Mouse (Mus musculus): Measurements from ENCODE around the gene Anks1b.

Anks1b gene

DNA sequence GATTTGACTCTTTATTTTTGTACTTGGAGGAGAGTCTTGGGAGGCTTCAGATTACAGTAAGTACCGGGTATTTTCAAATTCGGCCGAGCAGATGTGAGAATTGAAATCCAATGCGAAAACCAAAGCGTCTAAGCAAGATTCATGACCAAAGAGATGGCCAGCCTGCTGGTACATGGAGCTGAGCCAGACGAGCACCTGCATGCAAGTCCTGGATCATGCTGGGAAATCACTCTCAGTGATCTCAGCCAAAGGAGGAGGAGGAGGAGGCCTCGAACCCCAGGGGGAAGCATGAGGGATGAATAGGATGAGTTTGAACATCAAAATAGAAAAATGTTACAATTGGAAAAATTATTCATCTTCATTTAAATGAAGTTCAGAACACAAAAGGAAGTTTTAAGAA lies 1087.1 kb downstream of the Anks1b start:
- CTCF ChIA-PET, result no interaction called here

DNA sequence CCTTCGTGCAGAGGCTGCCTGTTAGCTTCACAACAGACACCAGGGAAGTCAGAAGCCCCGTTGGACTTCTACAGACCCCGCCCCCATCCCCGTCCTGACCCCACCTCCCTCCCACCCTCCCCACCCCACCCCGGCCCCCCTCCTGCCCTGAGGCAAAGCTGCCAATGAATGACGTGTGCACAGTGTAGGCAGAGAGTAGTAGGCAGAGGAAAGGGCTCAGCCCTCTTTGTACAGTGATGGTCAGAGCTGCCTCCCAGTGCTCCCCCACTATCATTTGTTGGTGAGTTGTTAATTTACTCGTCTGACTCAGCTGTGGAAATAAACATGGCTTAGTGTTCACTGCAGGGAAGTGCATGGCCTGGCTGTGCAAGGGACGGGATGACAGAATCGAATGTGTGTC lies 1091.2 kb downstream of the Anks1b start:
- CTCF ChIA-PET, result no interaction called here

DNA sequence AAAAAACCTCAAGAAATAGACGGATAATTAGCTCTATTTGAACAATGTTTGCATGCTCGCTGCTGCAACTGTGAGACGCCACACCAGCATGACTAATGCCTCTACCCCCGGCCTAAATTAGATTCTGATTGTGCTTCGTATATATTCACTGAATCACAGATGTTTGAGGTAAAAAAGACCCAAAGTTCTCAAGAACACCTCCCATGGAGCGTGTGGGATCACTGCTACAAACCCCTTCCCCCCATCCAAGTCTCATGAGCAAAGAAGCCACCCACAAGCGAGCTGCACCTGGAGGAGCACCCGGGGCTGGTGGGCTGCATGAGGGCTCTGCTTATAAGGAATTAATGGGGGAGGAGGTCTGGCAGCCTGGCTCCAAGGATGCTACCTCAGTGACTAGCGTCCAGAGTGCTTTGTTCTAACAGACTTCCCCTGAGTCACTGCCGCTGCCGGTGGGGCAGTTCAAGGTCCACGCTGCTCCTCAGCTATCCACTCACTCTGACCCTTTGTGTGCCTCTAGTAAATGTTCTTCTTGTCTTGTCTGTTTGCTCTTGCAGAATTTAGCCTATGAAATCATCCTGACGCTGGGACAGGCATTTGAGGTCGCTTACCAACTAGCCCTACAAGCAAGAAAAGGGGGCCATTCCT lies 1092.5 kb downstream of the Anks1b start:
- CTCF ChIA-PET, result no interaction called here

DNA sequence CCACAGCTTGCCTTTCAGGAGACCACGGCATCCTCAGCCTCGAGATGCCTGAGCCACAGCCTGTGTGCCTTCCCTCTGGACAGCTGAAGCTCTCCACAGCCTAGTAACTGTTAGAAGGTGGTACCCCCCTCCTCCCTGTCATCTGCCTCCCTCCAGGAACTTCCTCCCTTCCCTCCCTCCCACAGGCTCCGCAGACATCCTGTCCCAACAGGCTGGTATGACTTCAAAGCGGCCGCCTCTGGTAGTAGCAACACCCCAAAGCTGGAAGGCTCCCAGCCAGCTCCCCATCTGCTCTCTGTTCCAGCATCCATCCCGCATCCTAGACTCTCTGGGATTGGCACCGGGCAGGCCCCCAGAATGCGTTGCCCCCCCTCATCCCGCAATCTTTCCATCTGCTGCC lies 1093.5 kb downstream of the Anks1b start:
- CTCF ChIA-PET, result no interaction called here

DNA sequence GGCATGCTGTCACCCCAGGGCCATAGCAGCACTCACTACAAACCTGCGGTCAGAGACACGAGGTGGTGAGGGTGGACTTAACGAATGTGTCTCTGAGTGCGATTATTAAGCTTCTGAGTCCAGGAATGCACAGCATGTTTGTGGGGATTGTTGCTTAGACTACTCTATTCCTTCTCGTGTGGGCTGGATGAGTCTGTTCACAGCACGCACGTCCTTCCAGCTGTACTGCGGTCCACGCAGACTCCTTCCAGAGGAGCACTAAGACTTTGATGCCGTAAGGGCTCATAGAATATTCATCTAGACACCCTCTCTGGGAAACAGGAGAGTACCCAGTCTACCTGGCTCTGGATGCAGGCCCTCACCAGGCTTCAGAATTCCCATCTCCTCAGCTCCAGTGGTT lies 1094.9 kb downstream of the Anks1b start:
- CTCF ChIA-PET, result no interaction called here

DNA sequence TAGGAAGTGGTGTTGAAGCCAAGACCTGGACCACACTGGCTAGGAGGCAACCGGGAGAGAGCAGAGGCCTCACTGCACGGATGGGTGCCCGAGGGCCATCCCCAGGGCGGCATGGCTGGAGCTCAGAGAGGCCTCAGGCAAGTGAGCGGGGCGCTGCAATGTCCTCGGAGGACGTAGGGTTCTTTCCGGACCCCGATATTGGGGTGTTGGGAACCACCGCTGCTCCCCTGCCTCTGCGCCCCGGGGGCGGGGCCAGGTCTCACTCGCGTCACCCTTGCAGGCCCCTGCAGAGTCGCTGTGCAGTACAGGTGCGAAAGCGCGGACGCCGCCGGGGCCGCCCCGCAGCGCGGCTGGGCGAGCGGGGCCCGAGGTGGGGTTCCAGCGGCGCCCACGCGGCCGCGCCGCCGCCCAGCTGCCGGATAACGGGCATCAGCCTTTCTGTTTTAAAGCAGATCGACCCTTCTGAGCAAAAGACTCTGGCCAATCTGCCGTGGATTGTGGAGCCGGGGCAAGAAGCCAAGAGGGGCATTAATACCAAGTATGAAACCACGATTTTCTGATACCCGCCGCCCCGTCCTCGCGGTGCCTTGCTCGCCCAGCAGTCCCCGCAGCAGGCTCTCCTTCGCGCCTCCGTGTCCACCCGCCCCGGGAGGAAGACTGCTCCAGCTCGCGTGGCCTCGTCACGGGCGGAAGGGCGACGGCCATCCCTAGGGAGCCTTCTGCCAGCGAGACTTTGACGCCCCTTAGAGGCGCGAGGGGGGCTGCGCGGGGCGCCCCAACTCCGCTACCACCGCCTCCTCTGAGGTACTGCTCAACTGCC lies 1096.3 kb downstream of the Anks1b start:
- CTCF ChIA-PET, result interaction anchor here (0.5 to 1.2 kb wide), 3 partner anchors 15 to 1249 kb away, joined by 3 to 12 read pairs (median 3); no protein-coding TSS in a partner anchor

DNA sequence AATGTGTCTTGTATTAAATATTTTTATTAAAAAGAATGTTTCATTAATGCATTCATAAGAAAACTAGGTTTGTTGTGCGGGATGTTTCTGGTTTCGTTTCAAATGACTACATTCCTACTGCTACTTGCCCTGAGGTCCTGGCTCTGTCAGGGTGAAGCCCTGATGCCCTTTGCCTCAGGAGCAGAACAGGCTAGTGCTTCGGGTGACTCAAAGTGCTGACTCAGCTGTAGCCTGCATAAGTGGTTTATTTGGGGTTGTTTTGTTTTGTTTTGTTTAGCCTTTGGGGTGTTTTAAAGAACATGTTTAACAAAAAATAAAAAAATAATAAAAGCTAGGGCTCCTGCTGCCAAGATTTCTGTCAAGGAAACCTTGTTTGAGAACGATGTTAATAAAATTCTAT lies 1097.3 kb downstream of the Anks1b start:
- CTCF ChIA-PET, result no interaction called here

DNA sequence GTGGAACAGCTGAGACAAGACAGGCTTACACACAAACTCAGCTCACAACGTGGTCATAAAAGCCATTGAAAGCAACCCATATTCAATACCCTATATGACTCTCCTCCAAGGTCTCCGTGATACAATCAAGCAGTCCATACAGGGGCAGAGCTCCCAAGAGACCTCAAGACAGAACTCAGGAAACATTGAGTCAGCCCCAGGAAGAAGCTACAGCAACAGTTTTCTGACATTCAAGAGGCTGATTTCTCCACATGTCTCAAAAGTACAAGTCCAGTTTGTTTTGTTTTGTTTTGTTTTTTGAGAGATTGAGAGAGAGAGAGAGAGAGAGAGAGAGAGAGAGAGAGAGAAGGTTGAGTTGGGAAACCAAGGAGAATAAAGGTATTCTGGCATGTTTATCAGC lies 1100.8 kb downstream of the Anks1b start:
- CTCF ChIA-PET, result no interaction called here

DNA sequence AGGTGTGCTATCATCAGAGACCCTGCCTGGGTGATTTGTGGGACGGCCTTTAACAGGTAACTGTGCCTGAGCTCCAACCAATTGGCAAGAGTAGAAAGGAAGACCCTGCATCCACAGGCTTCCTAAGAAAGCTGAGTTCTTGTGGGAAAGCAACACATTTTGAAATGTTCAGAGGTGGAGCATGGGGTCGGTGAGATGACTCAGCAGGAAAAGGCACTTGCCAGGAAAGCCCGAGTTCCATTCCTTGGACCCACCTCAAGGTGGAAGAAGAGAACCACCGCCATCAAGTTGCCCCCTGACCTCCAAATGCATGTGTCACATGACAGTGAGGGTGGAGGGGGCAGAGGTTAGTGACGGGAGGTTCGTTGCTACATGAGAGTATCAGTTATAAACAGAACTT lies 1101.2 kb downstream of the Anks1b start:
- CTCF ChIA-PET, result no interaction called here

DNA sequence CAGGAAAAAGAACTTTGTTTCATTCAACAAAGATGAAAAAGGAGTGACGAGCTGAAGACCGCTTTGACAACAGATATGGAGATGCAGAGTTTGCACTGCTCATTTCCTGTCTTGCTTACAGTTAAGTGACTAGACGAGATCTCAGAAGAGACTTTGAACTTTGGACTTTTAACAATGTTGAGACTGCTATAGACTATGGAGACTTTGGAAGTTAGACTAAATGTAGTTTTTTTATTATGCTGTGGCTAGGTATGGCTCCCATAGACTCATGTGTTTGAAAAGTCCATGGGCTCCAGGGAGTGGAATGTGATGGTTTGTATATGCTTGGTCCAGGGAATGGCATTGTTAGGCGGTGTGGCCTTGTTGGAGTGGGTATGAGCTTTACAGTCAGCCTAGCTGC lies 1108.5 kb downstream of the Anks1b start:
- CTCF ChIA-PET, result no interaction called here

DNA sequence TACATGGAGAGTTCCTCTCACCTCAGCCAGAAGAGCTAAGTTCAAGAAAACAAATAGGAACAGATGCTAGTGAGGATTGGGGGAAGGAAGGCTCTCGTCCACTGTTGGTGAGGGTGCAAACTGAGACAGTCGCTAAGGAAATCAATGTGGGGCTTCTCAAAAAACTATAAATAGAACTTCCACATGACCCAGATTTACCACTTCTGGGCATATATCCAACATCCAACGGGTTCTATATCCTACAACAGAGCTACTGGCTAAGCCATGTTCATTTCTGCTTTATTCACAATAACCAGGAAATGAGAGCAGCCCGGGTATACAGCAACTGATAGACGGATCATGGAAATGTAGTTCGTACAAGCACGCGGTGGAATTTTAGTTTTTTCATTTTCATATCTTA lies 1109.7 kb downstream of the Anks1b start:
- CTCF ChIA-PET, result no interaction called here

DNA sequence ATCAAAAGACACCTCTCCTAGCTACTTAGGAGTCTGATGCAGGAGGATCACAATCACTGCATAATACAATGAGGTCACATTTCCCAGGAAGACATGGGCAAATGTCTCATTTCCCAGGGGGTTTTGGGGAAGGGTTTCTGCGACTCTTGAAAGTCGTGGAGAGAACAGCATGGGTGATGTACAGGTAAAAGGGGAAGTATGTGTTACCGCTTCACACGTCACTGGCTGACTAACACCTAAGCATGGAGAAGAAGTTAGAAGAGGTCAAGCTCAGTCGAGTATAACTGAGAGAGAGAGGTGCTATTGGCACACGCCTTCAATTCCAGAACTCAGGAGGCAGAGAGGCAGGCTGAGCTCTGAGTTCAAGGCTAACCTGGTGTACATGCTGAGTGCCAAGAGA lies 1117.0 kb downstream of the Anks1b start:
- CTCF ChIA-PET, result no interaction called here

DNA sequence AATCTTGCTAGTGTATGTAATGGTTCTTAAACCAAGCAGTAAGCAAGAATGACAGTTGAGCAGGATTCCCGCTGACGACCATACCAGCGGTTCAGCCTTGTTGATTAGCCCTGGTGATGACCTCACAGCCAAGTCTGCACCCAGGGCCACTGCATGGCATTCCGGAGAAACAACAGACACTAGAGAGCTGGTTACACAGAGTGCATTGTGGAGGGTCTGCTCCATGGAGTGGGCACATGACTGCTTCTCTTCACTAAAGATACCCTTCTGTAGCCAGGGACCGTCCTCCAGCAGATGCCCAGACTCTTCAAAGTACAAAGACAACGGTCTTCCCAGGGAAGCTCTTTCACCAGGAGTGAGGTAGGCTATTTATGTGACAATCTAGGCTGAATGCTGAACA lies 1118.9 kb downstream of the Anks1b start:
- CTCF ChIA-PET, result interaction anchor here (0.5 kb wide), 1 partner anchor 278 kb away, joined by 6 read pairs; no protein-coding TSS in a partner anchor

DNA sequence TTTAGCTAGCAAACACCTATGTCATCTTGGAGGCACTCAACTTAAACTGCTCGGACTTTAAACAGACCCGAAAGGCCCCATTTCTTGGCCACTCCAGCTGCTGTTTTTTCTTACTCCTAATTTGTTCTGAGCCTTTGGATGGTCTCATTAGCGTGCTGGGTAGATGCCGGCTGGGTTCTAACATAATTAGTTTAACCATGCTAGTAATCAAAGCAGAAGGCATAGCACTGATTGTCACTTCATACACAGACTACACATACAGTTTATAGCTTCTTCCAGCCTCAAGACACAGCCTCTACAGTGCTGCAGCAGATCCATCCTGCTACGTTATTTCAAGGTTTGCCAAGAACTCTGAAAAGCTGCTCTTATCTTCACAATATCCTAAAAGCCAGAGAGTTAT lies 1120.6 kb downstream of the Anks1b start:
- CTCF ChIA-PET, result no interaction called here

DNA sequence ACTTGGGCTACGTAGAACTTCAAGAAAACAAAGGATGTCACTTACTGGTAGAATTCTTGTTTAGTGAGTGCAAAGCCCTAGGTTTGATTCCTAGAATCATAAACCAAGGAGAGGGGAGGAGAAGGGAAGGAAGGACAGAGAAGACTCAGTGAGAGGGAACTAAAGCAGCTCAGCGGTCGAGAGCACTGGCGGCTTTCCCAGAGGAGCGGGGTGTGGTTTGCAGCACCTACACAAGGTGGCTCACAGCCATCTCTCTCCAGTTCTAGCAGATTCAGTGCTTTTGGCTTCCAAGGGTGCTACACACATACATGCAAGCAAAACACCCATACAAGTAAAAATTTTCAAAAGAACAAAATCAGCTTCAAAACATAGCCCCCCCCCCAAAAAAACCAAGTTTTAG lies 1126.6 kb downstream of the Anks1b start:
- CTCF ChIA-PET, result no interaction called here

DNA sequence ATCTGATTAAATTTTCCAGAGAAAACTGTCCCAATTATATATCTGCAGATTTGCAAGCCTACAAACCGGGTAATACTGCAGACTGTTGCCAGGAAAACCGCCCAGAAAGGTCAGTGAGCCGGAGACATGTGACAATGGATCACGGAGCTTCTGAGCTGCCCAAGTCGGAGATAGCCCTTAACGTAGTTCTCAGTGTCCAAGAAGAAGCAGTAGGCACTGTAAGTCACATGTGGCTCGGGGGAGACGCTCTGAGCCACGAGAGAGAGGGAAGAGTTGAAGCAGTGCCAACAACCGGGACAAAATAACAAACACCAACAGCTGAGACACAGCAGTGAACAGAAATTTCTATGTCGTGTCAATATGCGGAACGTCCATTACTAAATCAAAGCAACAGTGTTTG lies 1128.1 kb downstream of the Anks1b start:
- CTCF ChIA-PET, result no interaction called here

DNA sequence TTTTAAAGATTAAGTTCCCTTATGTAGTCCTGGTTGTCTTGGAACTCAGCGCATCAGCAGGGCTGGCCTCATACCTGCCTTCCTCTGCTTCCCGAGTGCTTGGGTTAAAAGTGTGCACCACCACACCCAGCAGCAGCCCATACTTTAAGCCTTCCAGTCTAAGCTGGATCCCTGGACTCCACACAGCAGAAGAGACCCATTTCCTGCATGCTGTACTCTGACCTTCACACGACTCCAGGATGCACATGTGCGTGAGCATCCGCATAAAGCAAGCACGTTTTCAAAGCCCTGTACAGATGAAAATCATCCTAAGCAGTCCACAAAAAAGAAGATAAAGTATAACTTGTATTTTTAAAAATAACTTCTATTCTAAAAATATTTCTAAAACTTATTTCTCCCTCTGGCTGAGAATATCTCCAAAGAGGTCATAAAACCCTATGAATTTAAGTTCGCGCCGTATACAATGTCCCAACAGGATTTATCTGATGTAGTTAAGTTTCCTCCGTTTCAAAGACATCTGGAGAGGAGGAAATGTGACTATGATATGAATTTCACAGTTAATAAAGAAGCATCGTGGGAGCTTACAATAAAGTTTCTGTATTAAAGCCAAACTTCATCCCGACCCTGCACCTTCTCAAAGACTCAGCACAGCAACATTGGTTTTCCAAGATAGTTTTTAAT lies 1132.7 kb downstream of the Anks1b start:
- CTCF ChIA-PET, result no interaction called here

All from spleen, embryonic (tissue).